Mouse (Mus musculus): ENCODE results near the gene Dennd1c. TPM values are rescaled to one million over a fixed set of nuclear protein-coding genes. Genes with fewer than 3 reads are reported as not detected.
A peak's percentile ranks its signal among the peaks of the same experiment; 100 is the strongest.

The Dennd1c gene
- total RNA-seq, 1 experiment: 0.45 TPM

GRCm38 (mm10) chr17:57061069-57061468, 17.2 kb downstream of the Dennd1c start:
- Histone ChIP-seq H3K4me3 (ENCODE audit: insufficient read depth in 1 of 2, low read depth in 1 of 2, low read length in 2 of 2, poor library complexity in 1 of 2, severe bottlenecking in 1 of 2) (peak overlapping the region in 1 of 2 experiments; percentile 92; a peak in 2 of 4 replicates), H3K4me1 (ENCODE audit: control insufficient read depth in 2 of 2, insufficient read depth in 2 of 2, low read length in 2 of 2, poor library complexity in 1 of 2) (peaks cover 0 to 19% of the 10 kb centered on the region in 2 experiments; a peak in 2 of 4 replicates), H3K9me3 (ENCODE audit: control insufficient read depth, insufficient read depth, low read depth, low read length) (no peaks in the 10 kb centered on the region), H3K36me3 (ENCODE audit: control insufficient read depth, insufficient read depth, low read length, poor library complexity, severe bottlenecking) (peaks cover 5% of the 10 kb centered on the region; the same call in 1 of the 2 replicates), H3K27ac (ENCODE audit: insufficient read depth, low read depth, low read length, poor library complexity, severe bottlenecking) (no peak overlapping the region), H3K9ac (ENCODE audit: insufficient read depth, low read depth, low read length, poor library complexity, severe bottlenecking) (no peak overlapping the region)
- DNase-seq (ENCODE audit: low read depth, low spot score): no peak
- TF ChIP-seq ZC3H11A (IDR thresholded peaks at IDR 0.05; ENCODE audit: borderline replicate concordance, low read depth, low read length): no peak
- TF ChIP-seq CHD2 (IDR thresholded peaks at IDR 0.05; ENCODE audit: low read depth, low read length): no peak
- TF ChIP-seq HCFC1 (IDR thresholded peaks at IDR 0.05; ENCODE audit: borderline replicate concordance, insufficient read depth, low read length): no peak
- TF ChIP-seq MAFK (IDR thresholded peaks at IDR 0.05; ENCODE audit: insufficient read depth, low read depth, low read length): no peak
- no peak for TF ChIP-seq ZNF384 (IDR thresholded peaks at IDR 0.05; ENCODE audit: low read depth, low read length)
- in situ Hi-C loops (cut with MboI; ENCODE audit: low sequenced_read_pairs in 2 of 2, unreplicated experiment in 2 of 2): no loop called here

GRCm38 (mm10) chr17:57060231-57060801, 18.0 kb downstream of the Dennd1c start:
- DNase-seq (ENCODE audit: low read depth, low spot score): peak; percentile 94
- H3K27ac ChIP-seq (ENCODE audit: insufficient read depth, low read depth, low read length, poor library complexity, severe bottlenecking): no peak overlapping the region
- peaks cover 0 to 19% of the 10 kb centered on the region in 2 experiments; a peak in 2 of 4 replicates for H3K4me1 ChIP-seq (ENCODE audit: control insufficient read depth in 2 of 2, insufficient read depth in 2 of 2, low read length in 2 of 2, poor library complexity in 1 of 2)
- no peaks in the 10 kb centered on the region for H3K9me3 ChIP-seq (ENCODE audit: control insufficient read depth, insufficient read depth, low read depth, low read length)
- peak overlapping the region; percentile 92 to 98 for H3K4me3 ChIP-seq (ENCODE audit: insufficient read depth in 1 of 2, low read depth in 1 of 2, low read length in 2 of 2, poor library complexity in 1 of 2, severe bottlenecking in 1 of 2)
- peaks cover 3% of the 10 kb centered on the region; the same call in 1 of the 2 replicates for H3K36me3 ChIP-seq (ENCODE audit: control insufficient read depth, insufficient read depth, low read length, poor library complexity, severe bottlenecking)
- in situ Hi-C loops (cut with MboI; ENCODE audit: low sequenced_read_pairs in 2 of 2, unreplicated experiment in 2 of 2): no loop called here
- TF ChIP-seq HCFC1 (IDR thresholded peaks at IDR 0.05; ENCODE audit: borderline replicate concordance, insufficient read depth, low read length): no peak; the same call in 1 of the 2 replicates
- TF ChIP-seq ZNF384 (IDR thresholded peaks at IDR 0.05; ENCODE audit: low read depth, low read length): no peak
- TF ChIP-seq CHD2 (IDR thresholded peaks at IDR 0.05; ENCODE audit: low read depth, low read length): no peak
- TF ChIP-seq MAFK (IDR thresholded peaks at IDR 0.05; ENCODE audit: insufficient read depth, low read depth, low read length): no peak
- TF ChIP-seq ZC3H11A (IDR thresholded peaks at IDR 0.05; ENCODE audit: borderline replicate concordance, low read depth, low read length): no peak
- H3K9ac ChIP-seq (ENCODE audit: insufficient read depth, low read depth, low read length, poor library complexity, severe bottlenecking): peak overlapping the region; percentile 41; the same call in 1 of the 2 replicates

- no peaks in the 10 kb centered on the region for H3K9me3 ChIP-seq (ENCODE audit: control insufficient read depth, insufficient read depth, low read depth, low read length)
- H3K9ac ChIP-seq (ENCODE audit: insufficient read depth, low read depth, low read length, poor library complexity, severe bottlenecking): peak within 1 kb of the TSS; percentile 77
- peak within 1 kb of the TSS; percentile 92 to 98 for H3K4me3 ChIP-seq (ENCODE audit: insufficient read depth in 1 of 2, low read depth in 1 of 2, low read length in 2 of 2, poor library complexity in 1 of 2, severe bottlenecking in 1 of 2)
- no peak within 1 kb of the TSS for H3K27ac ChIP-seq (ENCODE audit: insufficient read depth, low read depth, low read length, poor library complexity, severe bottlenecking)
- TF ChIP-seq ZC3H11A (IDR thresholded peaks at IDR 0.05; ENCODE audit: borderline replicate concordance, low read depth, low read length): no peak
- TF ChIP-seq MAFK (IDR thresholded peaks at IDR 0.05; ENCODE audit: insufficient read depth, low read depth, low read length): no peak
- TF ChIP-seq CHD2 (IDR thresholded peaks at IDR 0.05; ENCODE audit: low read depth, low read length): no peak
- no peak for TF ChIP-seq HCFC1 (IDR thresholded peaks at IDR 0.05; ENCODE audit: borderline replicate concordance, insufficient read depth, low read length)
- TF ChIP-seq ZNF384 (IDR thresholded peaks at IDR 0.05; ENCODE audit: low read depth, low read length): no peak
- DNase-seq (ENCODE audit: low read depth, low spot score): peak; percentile 71
- H3K4me1 ChIP-seq (ENCODE audit: control insufficient read depth in 2 of 2, insufficient read depth in 2 of 2, low read length in 2 of 2, poor library complexity in 1 of 2): peaks cover 0 to 17% of the 10 kb centered on the region in 2 experiments; a peak in 2 of 4 replicates
- H3K36me3 ChIP-seq (ENCODE audit: control insufficient read depth, insufficient read depth, low read length, poor library complexity, severe bottlenecking): no peaks in the 10 kb centered on the region; the same call in 1 of the 2 replicates
- in situ Hi-C loops (cut with MboI; ENCODE audit: low sequenced_read_pairs in 2 of 2, unreplicated experiment in 2 of 2): loop anchor here in 1 of 2 experiments (10.0 kb wide), 1 partner anchor 275 kb away; no protein-coding TSS in a partner anchor
Observed at GRCm38 (mm10) chr17:57059486-57059977, 18.8 kb downstream of the Dennd1c start, which contains the start of gene Slc25a23. Gene Slc25a23, minus strand, starts transcription at chr17:57059863.

GRCm38 (mm10) chr17:57058891-57059485, 19.3 kb downstream of the Dennd1c start, which contains the start of gene Crb3:
Gene Crb3, plus strand, starts transcription at chr17:57059105.
- in situ Hi-C loops (cut with MboI; ENCODE audit: low sequenced_read_pairs in 2 of 2, unreplicated experiment in 2 of 2): loop anchor here in 1 of 2 experiments (10.0 kb wide), 1 partner anchor 276 kb away; no protein-coding TSS in a partner anchor
- peak within 1 kb of the TSS; percentile 77 for H3K9ac ChIP-seq (ENCODE audit: insufficient read depth, low read depth, low read length, poor library complexity, severe bottlenecking)
- H3K4me1 ChIP-seq (ENCODE audit: control insufficient read depth in 2 of 2, insufficient read depth in 2 of 2, low read length in 2 of 2, poor library complexity in 1 of 2): peaks cover 0 to 17% of the 10 kb centered on the region in 2 experiments; a peak in 2 of 4 replicates
- no peaks in the 10 kb centered on the region; the same call in 1 of the 2 replicates for H3K36me3 ChIP-seq (ENCODE audit: control insufficient read depth, insufficient read depth, low read length, poor library complexity, severe bottlenecking)
- peak within 1 kb of the TSS; percentile 92 to 98 for H3K4me3 ChIP-seq (ENCODE audit: insufficient read depth in 1 of 2, low read depth in 1 of 2, low read length in 2 of 2, poor library complexity in 1 of 2, severe bottlenecking in 1 of 2)
- TF ChIP-seq CHD2 (IDR thresholded peaks at IDR 0.05; ENCODE audit: low read depth, low read length) (no peak), ZNF384 (IDR thresholded peaks at IDR 0.05; ENCODE audit: low read depth, low read length) (no peak), MAFK (IDR thresholded peaks at IDR 0.05; ENCODE audit: insufficient read depth, low read depth, low read length) (no peak), HCFC1 (IDR thresholded peaks at IDR 0.05; ENCODE audit: borderline replicate concordance, insufficient read depth, low read length) (no peak), ZC3H11A (IDR thresholded peaks at IDR 0.05; ENCODE audit: borderline replicate concordance, low read depth, low read length) (no peak)
- H3K27ac ChIP-seq (ENCODE audit: insufficient read depth, low read depth, low read length, poor library complexity, severe bottlenecking): no peak within 1 kb of the TSS
- no peaks in the 10 kb centered on the region for H3K9me3 ChIP-seq (ENCODE audit: control insufficient read depth, insufficient read depth, low read depth, low read length)
- DNase-seq (ENCODE audit: low read depth, low spot score): no peak

All from ES-E14 (cell line).